Mouse (Mus musculus): Measurements from ENCODE around the gene Gm10320.

Gene Gm10320

DNA sequence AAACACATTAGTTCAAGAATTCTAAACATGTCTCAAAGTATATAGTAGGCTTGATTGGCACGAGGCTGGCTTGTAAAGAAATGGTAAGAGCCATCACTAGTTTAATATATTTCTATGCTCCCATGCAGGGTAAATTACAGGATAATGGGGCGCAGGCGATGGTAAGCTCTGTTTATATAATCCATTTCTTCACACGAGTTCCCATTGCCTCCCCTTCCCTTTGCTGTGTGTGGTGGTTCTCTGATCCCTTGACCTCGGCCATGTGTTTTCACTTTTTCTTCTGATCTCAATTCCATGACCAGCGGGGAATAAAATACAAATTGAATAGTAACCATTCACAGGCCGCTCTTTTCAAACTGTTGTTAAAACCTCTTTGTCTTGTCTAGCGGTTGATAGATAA is 11.8 kb upstream of the Gm10320 start:
- no peak for DNase-seq (ENCODE audit: low read depth)

DNA sequence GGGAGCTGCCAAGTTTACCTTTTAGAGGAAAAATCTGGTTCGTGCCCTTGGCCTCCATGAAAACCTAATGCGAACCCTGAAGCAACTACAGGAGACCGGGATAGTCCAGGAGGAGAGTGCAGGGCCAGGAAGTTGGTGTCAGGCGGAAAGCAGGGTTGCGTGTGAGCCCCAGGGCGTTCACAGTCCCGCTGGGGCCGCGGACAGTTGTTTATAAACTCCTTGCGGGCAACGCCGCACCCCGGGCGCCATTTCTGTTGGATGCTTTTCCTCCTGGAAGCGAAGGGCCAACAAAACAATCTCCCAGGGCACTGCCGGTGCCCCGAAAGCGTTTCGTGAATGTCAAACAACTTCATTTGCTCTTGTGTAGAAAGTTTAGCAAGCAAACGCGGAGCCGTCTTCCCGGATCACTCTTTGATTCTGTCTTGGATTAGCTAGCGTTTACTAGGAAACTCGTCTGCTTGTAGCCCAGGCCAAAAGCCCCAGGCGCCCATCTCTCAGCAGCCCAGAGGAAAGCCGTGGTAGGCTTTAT is 11.1 kb upstream of the Gm10320 start:
- no peak for DNase-seq (ENCODE audit: low read depth)

DNA sequence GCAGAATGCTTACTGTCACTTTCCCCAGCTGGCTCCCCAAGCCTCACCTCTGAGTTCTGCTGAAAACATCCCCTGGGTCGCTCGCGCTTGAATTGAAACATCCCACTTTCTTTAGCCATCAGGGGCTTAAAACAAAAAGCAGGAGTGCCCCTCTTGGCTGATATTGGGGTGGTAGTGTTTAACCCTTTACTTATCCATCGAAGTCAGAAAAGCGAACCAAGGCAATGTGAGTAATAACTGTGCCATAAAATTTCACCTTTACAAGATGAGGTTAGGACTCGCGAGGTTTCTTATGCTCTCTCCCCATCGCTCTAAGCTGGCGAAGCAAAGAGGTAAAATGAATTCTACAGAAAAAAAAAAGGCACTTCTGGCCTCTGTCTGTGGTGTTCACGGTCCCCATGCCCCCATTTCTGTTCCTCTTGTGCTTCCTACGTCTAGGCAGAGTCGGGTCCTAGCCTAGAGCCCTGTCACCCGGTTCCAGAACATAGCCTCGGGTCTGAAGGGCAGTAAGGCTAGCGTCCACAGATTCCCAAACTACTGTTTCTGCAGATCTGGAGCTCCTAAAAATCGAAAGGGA is 10.5 kb upstream of the Gm10320 start:
- DNase-seq (ENCODE audit: low read depth) = no peak

DNA sequence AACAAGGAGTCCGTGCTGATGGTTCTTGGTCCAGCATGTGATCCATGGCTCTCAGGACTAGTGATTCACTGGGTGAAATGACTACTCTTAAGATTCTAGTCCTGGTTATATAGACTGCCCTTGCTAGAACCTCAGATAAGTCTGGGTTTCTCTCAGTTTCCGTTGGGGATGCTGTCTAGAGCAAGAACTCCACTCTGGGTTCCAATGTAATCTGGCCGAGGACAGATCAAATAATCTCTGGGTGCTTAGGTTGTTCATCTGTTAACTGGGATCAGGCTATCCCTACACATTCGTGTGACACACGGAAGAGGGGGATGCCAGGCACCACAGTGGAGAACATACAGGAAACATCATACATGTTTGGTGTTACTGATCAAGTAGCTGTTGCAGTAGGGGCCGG is 9.5 kb upstream of the Gm10320 start:
- no peak for DNase-seq (ENCODE audit: low read depth)

DNA sequence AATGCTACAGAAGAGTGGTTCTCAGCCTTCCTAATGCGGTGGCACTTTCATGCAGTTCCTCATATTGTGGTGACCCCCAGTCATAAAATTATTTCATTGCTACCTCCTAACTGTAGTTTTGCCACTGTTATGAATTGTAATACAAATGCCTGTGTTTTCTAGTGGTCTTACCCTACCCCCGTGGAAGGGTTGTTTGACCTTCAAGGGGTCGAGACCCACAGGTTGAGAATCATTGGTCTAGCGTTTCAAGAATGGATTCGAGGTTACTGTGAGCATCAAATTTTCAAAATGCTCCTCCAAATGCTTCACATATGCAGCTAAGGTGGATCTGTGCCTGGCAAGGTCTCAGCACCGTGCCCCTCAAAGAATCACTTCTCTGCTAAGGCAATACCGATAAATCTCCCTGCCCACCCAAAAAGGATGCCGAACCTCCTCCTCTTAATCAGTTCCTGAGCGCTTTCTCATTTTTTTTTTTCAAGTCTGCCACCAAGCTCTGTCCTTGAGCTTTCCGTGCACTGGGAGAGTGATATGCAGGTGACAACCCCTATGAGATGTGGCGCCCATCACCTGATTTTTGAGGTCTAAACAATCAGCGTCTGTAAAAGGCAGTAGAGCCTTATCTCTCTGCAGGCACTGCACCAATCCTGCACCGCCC is 8.8 kb upstream of the Gm10320 start:
- DNase-seq (ENCODE audit: low read depth) = no peak

DNA sequence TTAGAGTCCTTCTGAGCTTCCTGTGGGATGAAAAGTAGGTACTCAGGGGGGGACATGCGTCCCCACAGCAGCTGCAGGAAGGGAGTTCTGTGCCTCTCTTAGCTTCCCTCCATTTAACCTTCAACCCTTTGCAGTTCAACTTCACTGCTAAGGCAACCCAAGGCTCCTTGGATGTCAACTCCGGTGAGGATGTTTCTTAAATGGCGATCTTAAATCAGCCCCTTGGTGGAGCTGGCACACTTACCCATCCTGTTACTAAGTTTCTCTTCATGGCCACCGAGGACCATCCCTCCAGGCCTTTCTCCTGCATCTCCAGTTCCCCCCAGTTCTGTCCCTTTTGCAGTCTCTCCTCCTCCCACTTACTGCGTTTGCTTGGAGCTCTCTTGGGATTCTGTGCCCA is 6.8 kb upstream of the Gm10320 start:
- DNase-seq (ENCODE audit: low read depth) = no peak

DNA sequence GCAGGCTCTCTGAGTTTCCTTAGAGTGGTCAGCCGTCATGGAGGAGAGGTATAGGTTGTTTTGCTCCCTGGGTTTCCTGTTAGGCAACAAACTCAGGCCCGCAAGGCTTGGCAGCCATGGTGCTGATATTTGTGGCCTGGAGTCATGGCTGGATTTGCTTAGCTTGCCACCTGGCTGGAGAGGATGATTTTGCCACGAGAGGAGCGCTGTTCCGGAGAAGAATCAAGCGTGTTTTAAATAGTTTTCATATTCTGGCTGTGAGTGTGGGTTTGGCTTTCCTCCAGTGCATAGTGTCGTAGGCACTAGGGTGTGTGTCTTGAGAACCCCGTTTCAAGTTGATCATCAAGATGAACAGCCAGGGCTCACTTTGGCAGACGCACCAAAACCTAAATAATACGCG is 6.3 kb upstream of the Gm10320 start:
- DNase-seq (ENCODE audit: low read depth) = peak; percentile 81

DNA sequence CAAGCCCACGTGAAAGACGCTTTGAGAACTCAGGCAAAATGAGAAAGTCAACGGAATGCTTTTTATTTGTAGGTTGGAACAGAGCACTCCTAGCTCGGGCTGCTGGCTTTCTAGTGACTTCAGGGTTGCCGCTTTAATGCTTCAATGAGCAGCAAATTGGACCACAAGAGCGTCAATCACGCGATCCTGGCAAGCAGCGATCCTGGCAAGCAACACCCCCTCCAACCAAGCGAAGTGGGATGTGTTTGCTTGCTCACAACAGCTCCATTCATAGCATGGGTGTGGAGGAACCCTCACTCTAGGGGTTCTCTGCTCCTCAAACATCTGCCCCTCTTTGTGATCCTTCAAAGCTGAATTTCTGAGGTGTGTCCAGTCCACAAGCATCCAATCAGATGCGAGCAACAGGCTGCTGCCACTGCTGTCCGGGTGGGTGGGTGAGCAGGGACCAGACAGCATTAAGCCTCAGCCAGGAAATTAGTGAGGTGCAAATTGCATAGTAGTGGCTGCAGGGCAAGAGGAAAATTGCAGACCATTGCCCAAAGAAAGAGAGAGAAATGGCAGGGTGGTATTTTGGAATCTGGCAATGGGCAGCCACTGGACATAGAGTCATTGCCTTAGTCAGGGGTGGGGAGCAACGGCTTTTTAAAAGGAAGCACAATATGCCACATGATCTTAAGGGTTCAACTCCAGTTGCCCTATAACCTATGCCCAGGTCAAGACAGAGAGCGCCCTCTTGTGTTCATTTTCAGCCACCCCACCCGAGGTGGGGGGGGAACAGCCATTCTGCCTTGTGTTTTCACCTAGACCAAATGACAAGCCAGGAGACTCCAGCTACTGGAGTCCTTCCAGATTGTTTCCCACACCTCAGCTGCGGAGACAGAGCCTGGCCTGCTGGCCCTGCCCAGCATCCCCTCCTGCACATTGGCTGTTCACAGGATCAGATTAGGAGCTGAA is 5.4 kb upstream of the Gm10320 start:
- peak; percentile 29 for DNase-seq (ENCODE audit: low read depth)

DNA sequence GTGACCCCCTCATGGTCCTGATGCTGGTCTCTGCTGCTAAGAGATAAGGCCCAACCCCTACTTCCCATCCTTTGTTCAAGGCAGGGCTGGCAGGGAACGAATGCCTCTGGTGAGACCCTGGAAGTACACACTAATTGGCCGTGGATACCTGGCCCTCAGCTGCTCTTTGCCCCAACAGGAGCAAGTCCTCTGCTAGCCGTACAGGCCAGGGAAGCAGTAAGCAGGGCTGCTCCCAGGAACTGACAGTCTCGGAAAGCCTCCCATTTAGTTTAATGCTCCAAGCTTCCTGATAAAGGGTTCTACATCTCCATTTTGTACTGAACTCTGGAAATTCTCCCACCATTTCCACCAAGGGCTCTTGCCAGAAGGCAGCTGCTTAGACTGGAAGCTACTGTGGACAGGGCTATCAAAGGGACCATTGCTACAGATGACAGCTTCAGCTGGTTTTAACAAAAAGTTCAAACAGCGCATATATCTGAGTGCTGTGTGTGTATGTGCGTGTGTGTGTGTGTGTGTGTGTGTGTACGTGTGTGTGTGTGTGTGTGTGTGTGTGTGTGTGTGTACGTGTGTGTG is 2.8 kb upstream of the Gm10320 start:
- no peak for DNase-seq (ENCODE audit: low read depth)

DNA sequence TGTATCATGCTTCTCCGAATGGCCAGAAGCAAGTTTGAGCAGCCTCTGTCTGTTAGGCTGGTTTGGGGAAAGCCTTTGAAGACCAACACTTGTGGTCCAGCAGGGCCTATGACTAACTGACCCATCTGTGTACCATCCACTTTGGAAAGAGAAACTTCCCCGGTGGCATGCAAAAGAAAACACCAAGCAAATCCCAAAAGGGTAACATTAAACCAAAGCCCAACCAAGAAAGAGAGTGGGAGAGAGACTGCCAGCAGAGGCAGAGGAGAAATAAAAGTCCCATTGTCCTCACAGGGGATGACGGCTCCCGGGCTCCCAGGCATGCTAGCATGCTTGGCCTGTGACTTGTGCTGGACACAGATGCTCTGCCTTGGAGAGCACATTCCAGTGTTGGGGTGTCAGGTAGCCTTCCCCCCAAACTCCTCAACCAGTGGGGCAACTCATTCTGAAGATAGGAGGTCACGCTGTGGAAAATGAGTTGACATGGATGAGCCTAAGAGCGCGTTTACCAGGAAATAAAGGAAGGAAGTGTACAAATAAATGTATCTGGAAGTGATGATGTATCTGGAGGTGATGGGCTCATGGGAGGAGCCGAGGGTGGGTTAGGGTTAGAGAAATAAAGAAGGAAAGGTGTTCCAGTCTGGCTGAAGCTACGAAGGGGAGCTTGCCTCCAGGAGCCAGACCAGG is 911 bp upstream of the Gm10320 start:
- peak; percentile 76 for DNase-seq (ENCODE audit: low read depth)

DNA sequence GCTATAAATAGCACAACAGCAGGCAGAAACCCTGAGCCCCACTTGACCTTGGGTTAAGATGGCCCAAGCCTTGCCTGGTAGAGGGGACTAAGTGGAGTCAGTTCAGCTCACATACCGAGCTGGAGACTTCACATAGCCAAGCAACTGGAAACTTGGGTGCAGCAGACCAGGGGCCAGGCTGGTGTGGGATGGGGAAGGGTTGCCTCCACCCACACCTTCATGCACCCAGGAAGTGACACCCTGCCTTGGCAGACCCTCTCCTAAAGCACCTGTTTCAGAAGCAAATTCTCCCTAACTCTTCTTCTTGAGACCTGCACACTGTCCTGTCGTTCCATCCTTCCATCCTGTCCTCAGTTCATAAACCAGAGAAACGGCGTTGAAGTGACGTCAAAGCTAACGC is 5.1 kb downstream of the Gm10320 start:
- DNase-seq (ENCODE audit: low read depth) = no peak

DNA sequence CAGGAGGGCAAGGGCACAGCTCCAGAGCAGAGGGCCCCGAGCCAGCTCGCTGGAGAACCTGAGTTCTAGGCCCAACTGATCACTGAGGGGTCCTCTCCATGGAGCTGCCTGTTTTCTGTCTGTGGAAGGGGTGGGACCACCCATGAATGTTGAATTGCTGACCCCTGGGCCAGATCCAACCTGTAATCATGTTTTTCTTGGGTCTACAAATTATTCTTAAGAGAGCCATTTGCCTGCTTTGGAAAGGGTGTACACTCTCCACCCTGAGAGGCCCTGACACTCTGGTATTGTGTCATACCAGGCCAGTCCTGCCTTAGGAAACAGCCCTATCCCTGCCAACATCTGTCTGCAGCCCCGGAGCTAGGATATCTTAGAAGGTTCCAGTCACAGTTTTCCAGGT is 5.6 kb downstream of the Gm10320 start:
- peak; percentile 33 for DNase-seq (ENCODE audit: low read depth)

DNA sequence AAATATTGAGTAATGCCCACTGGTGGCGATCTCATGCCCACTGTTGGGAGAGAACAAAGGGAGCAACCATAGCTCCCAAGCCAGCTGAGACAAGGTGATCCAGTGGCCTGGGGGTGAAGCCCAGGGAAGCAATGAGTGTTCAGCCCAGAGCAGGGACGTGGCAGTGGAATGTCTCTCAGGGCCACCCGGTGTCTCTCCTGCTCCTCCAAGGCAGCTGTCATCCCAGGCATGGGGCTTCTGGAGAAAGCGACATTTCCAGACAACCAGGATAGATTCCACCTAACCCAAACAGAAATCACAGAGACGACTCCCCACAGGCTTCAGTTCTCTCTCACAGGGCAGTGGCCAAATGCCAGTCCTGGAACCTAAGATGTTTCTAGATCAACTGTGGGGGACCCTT is 6.4 kb downstream of the Gm10320 start:
- no peak for DNase-seq (ENCODE audit: low read depth)

DNA sequence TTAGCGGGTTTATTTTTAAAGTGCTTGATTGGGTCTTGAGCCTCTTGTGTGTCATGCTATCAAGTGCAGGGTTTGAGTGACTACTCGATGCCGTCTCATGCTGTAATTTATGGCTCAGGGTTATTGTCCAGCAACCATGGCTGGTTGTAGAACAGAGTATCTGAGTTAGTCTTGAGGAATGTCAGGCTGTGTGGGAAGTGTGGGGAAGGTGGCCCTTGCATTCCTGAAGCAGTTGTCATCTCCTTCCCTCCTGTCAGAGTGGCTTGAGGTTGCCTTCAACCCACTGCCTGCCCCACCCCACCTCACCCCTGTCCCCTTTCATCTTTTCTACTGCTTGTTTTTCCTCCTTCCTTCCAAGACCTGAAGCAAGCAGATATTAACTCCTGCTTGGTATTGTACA is 13.8 kb downstream of the Gm10320 start:
- DNase-seq (ENCODE audit: low read depth) = peak; percentile 64

DNA sequence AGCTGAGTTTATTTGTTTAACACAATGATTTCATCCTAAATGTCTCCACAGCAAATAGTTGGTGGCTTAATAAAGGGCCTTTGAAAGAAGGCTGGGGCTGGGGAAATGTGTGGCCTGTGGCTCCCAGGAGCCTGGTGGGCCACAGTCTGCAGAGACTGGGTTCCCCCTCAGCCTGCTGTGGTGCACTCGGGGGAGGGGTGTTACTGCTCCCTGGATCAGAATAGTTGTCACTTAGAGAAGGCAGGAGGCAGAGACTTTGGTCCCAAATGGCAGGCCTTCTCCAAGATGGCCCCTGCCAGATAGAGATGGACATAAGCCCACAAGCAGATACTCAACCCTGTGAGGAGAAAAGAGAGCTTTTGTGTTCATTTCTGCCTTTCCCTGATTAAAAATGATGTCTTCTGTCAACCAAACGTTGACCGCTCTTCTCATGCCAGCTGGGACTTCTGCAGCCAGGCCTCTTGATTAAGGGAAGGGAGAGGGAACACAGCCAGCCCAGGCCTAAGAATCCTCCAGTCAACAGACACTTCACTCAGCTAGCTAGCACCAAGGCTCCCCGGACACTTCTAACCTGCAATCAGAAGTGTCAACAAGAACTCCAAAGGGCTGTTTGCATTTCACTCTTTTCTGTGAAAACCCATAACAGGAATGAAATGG is 14.8 kb downstream of the Gm10320 start:
- peak; percentile 30 for DNase-seq (ENCODE audit: low read depth)

DNA sequence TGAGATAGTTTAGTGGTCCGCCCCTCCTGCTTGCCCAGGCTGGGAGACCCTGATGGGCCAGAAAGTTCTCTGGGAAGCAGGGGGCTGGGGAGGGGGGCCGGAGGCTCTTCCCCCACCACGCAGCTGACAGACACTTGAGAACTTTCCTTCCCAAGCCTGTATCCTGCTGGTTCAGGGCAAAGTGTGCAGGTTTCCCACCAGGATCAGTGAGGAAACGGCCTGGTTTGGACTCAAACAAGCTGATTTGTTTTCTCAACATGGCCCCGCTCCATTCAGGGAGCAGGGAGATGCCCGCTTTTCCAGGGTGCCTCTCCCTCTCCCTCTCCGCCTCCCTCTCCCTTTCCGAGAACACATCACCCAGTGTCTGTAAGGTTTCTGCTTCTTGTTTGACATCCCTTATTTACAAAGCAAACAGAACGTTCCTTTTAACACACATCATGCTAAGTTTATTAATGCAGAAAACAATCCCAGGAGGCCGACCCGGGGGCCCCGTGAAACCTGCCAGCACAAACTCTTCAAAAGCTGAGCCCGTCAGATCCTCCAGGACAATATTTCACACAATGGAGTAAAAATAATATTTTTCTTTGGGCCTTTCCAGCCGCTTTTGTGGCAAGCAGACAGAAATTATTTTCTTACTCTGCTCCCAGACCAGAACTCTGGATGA is 15.5 kb downstream of the Gm10320 start:
- peak; percentile 26 for DNase-seq (ENCODE audit: low read depth)

DNA sequence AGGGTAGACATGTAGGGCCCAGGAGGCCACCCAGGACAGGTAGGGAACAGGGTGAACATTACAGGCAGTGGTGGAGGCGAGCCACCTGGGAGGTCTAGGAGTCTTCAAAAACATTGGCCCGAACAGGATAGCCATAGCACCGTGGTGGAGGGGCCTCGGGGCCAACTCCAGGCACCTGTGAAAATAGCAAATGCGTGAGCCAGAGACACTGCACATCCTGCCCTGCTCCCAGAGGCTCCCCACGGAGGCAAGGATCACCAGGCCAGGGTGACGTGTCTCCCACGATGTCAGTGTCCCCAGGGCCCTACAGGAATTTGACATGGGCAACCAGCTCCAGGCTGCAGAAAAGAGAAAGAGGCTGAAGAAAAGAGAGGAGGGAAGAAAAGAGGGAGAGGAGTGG is 16.1 kb downstream of the Gm10320 start:
- no peak for DNase-seq (ENCODE audit: low read depth)

DNA sequence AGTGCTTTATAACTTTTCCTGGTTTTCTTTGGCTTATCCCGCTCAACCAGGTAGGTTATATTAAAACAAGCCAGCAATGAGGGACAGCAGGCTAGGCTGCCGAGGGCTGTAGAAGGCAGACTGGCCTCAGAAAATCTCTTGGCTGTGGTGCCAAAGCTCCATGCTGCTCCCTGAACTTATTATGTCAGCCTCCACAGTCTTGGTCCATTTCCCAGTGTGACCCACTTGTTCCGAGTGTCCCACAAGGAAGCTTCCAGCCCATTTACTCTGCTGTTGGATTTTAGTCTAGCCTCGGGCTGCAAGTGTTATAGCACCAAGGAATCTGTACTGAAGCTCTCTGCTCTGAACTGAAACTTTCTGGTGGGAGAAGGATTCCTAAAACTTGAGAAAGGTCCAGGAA is 18.8 kb downstream of the Gm10320 start:
- DNase-seq (ENCODE audit: low read depth) = peak; percentile 13

DNA sequence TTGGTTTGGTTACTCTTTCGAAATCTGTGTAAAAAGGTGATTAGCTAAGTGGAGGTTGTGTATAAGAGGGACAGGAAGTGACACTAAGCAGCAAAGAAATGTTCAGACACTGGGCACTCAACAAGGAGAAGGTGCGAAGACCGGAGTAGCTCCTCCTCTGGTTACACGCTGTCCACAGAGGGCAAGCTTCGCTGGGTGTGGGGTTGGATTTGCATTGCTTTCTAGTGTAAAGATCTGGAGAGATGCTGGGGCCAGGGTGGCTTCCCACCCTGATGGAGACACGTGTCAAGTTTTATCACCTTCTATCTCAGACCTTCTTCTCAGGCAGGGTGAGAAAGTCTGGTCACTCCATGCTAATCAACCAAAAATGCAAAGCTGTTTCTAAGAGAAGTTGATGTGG is 20.0 kb downstream of the Gm10320 start:
- no peak for DNase-seq (ENCODE audit: low read depth)

DNA sequence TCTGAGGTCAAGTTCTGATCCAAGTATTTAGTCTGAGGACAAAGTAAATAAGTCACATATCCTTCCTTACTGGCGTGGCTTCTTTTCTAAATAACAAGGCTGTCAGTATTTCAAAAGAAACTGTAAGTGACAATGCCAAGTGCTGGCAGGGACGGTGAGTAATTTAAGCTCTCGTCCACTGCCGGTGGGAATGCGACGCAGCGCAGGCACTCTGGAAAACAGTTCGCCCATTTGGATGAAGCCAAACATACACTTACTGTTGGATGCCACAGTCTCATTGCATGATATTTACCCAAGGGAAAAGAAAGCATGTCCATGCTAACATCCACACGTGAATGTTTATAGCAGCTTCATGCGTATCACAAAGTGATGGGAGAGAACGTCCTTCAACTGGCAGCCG is 21.5 kb downstream of the Gm10320 start:
- no peak for DNase-seq (ENCODE audit: low read depth)

DNA sequence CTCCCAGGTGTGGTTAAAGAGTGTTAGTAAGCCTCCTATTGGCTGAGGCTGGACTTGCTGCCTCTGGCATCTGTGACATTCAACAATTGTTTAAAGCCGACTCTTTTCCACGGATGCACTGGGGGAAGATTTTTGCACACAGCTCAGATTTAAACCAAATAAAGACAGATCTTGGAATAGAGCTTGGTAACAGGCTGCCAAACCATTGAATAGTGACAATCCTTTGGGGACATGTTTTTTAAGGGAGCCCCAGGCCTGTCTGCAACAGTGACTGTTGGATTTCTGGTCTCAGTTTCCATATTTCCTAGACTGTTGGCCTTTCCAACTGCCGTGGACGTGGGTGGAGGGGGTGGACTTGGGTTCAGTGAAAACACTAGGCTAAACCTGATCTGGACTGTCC is 21.9 kb downstream of the Gm10320 start:
- DNase-seq (ENCODE audit: low read depth) = no peak
